Mouse (Mus musculus) CH12.LX (cell line): ENCODE data around the gene Spag7.

Experiments used
- CHD1 ChIP-seq: IDR thresholded peaks from 2 replicates; pipeline ENCODE4 v1.6.1; 2012; ENCODE audit warnings: low read depth, low read length, improper control_type of control experiment, inconsistent platforms
- CTCF ChIP-seq, 2 experiments: IDR thresholded peaks in 1 of 2; conservative IDR thresholded peaks in 1 of 2; 2 replicates each; pipeline ENCODE4 v1.5.1; 2011 to 2012; ENCODE audit warnings: low read depth in 2 of 2, low read length in 2 of 2, improper control_type of control experiment in 1 of 2, inconsistent platforms in 1 of 2, mild to moderate bottlenecking in 1 of 2, moderate library complexity in 1 of 2
- EP300 ChIP-seq: IDR thresholded peaks from 2 replicates; pipeline ENCODE4 v1.6.1; 2011; ENCODE audit warnings: low read length, improper control_type of control experiment
- GABPA ChIP-seq: IDR thresholded peaks from 2 replicates; pipeline ENCODE4 v1.6.1; 2012; ENCODE audit warnings: low read depth, low read length, improper control_type of control experiment, inconsistent platforms; ENCODE audit not compliant: insufficient replicate concordance
- IRF4 ChIP-seq: IDR thresholded peaks from 2 replicates; pipeline ENCODE4 v1.6.1; 2014; ENCODE audit warnings: low read depth, mild to moderate bottlenecking, inconsistent platforms, low read length, improper control_type of control experiment
- MAX ChIP-seq: IDR thresholded peaks from 2 replicates; pipeline ENCODE4 v1.6.1; 2011; ENCODE audit warnings: low read length, improper control_type of control experiment
- PAX5 ChIP-seq: IDR thresholded peaks from 2 replicates; pipeline ENCODE4 v1.6.1; 2012; ENCODE audit warnings: low read length, inconsistent platforms, mixed read lengths
- RCOR1 ChIP-seq: conservative IDR thresholded peaks from 2 replicates; pipeline ENCODE4 v1.6.1; 2012; ENCODE audit warnings: low read depth, mild to moderate bottlenecking, inconsistent platforms, low read length, improper control_type of control experiment
- SMC3 ChIP-seq: IDR thresholded peaks from 2 replicates; pipeline ENCODE4 v1.6.1; 2011; ENCODE audit warnings: low read depth, low read length, improper control_type of control experiment
- UBTF ChIP-seq: IDR thresholded peaks from 2 replicates; pipeline ENCODE4 v1.6.1; 2012; ENCODE audit warnings: low read depth, mild to moderate bottlenecking, inconsistent platforms, low read length, improper control_type of control experiment, moderate library complexity
- USF2 ChIP-seq: conservative IDR thresholded peaks from 2 replicates; pipeline ENCODE4 v1.6.1; 2011; ENCODE audit warnings: low read depth, low read length, improper control_type of control experiment
- ZC3H11A ChIP-seq: IDR thresholded peaks from 2 replicates; pipeline ENCODE4 v1.6.1; 2012; ENCODE audit warnings: low read depth, mild to moderate bottlenecking, inconsistent platforms, low read length, improper control_type of control experiment
- ZKSCAN1 ChIP-seq: IDR thresholded peaks from 2 replicates; pipeline ENCODE4 v1.6.1; 2012; ENCODE audit warnings: low read depth, inconsistent platforms, low read length, improper control_type of control experiment, borderline replicate concordance

GRCm38 (mm10) chr11:70670483-70670882 lies 1.3 kb upstream of the Spag7 start:
- TF ChIP-seq CTCF (conservative IDR thresholded peaks at IDR 0.05 in 1 of 2, IDR thresholded peaks at IDR 0.05 in 1 of 2; ENCODE audit: low read depth in 2 of 2, low read length in 2 of 2) (no peak), GABPA (no peak), EP300 (no peak), IRF4 (no peak), PAX5 (no peak), ZKSCAN1 (no peak), ZC3H11A (no peak), RCOR1 (no peak), MAX (no peak), UBTF (no peak), SMC3 (no peak), USF2 (no peak), CHD1 (no peak)
